Mouse (Mus musculus) lung, postnatal 0 days (tissue): Measurements from ENCODE around the gene Kcnt1. TPM values are rescaled to one million over a fixed set of nuclear protein-coding genes. Genes with fewer than 3 reads are reported as not detected.

Experiments used
- ATAC-seq: fragments of 200-750 bp; cut with Nextera tagmentation; 2 replicates; pipeline ENCODE4 v1.8.0; 2017; ENCODE audit warnings: moderate library complexity
- DNase-seq: peaks from one replicate; pipeline ENCODE4 v3.0.0-alpha.2; 2016; ENCODE audit warnings: low spot score
- H3K27ac ChIP-seq: fragments of 300-500 bp; sonication (generic); 2 replicates; pipeline ENCODE4 v1.5.1; 2014; ENCODE audit warnings: antibody characterized with exemption, mild to moderate bottlenecking, low read length, mixed read lengths
- H3K27me3 ChIP-seq: fragments of 300-500 bp; sonication (generic); replicated peaks from 2 replicates; pipeline ENCODE4 v1.6.1; 2014; ENCODE audit warnings: low read length, mixed read lengths; ENCODE audit not compliant: insufficient read depth
- H3K36me3 ChIP-seq: fragments of 300-500 bp; sonication (generic); 2 replicates; pipeline ENCODE4 v1.6.1; 2014; ENCODE audit warnings: low read length, mixed read lengths; ENCODE audit not compliant: insufficient read depth
- H3K4me1 ChIP-seq: fragments of 300-500 bp; sonication (generic); 2 replicates; pipeline ENCODE4 v1.6.1; 2014; ENCODE audit warnings: antibody characterized with exemption, low read depth, low read length, mixed read lengths; ENCODE audit not compliant: insufficient read depth
- H3K4me2 ChIP-seq: fragments of 300-500 bp; sonication (generic); replicated peaks from 2 replicates; pipeline ENCODE4 v1.6.1; 2014; ENCODE audit warnings: low read depth, mild to moderate bottlenecking, low read length, moderate library complexity, mixed read lengths
- H3K4me3 ChIP-seq: fragments of 300-500 bp; sonication (generic); 2 replicates; pipeline ENCODE4 v1.5.1; 2014; ENCODE audit warnings: low read depth, low read length
- H3K9ac ChIP-seq: fragments of 300-500 bp; sonication (generic); replicated peaks from 2 replicates; pipeline ENCODE4 v1.6.1; 2014; ENCODE audit warnings: low read depth, mild to moderate bottlenecking
- H3K9me3 ChIP-seq: fragments of 300-500 bp; sonication (generic); 2 replicates; pipeline ENCODE4 v1.6.1; 2016; ENCODE audit warnings: low read length, mixed read lengths
- CTCF ChIP-seq: IDR thresholded peaks from 2 replicates; pipeline ENCODE4 v1.5.1; 2016; ENCODE audit warnings: antibody characterized with exemption, mild to moderate bottlenecking
- EP300 ChIP-seq: IDR thresholded peaks from 2 replicates; pipeline ENCODE4 v1.6.1; 2016; ENCODE audit warnings: antibody characterized with exemption, mild to moderate bottlenecking, control low read depth
- WGBS: fragments of 180-500 bp; shearing (Covaris S2); extraction: QIAGEN DNeasy Blood & Tissue Kit; methylation state at CpG from one replicate; pipeline ENCODE4 v1.1.7; 2014; 5-methylcytosine and 5-hydroxymethylcytosine counted together
- polyA plus RNA-seq: library from polyadenylated mRNA; unstranded; fragments of >200 nt; fragmentation: Nextera tagmentation; extraction: Ambion mirVana; gene quantifications from 2 replicates; pipeline ENCODE4 v1.2.1, GENCODE M21; 2015

Gene Kcnt1
- polyA plus RNA-seq, 1 experiment from 2014 or later = 0.21 TPM

- H3K27ac ChIP-seq = no peak overlapping the region
- no peak overlapping the region for H3K4me3 ChIP-seq
- 14% methylated on average over 4 of the region's 4 CpGs for WGBS
- peak; percentile 27; the same call in 1 of the 2 replicates for ATAC-seq
- no peaks in the 10 kb centered on the region for H3K9me3 ChIP-seq
- peak; percentile 32 for DNase-seq
- no peak overlapping the region for H3K9ac ChIP-seq
- TF ChIP-seq CTCF (peak; percentile 45), EP300 (no peak)
- peaks cover 8% of the 10 kb centered on the region; the same call in 1 of the 2 replicates for H3K27me3 ChIP-seq
- H3K4me2 ChIP-seq = no peak overlapping the region
- no peaks in the 10 kb centered on the region for H3K36me3 ChIP-seq
- peaks cover 6% of the 10 kb centered on the region for H3K4me1 ChIP-seq
Measured at GRCm38 (mm10) chr2:25865412-25865811, 1.9 kb downstream of the Kcnt1 start.

DNA sequence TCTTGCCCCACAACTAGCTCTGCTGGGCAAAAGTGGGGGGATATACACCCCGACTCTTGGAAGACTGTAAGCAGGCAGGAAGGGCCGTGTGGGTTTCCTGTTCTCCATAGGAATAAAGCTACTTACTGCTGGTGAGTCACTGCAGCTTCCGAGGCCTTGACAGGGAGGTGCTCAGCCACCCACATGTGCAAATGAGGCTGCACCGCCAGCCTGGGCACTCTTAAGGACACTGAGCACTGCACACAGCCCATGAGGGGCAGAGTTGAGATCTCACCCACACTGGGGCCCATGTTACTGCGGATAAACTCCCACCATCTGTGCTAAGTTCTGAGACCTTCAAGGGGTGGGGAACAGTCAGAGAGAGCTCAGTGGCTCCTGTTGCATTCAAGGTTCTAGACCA, 3.1 kb downstream of the Kcnt1 start:
- H3K4me3 ChIP-seq = no peak overlapping the region
- H3K9ac ChIP-seq = no peak overlapping the region
- TF ChIP-seq CTCF (no peak), EP300 (no peak)
- ATAC-seq (no peak), DNase-seq (no peak)
- no peak overlapping the region for H3K4me2 ChIP-seq
- no peaks in the 10 kb centered on the region for H3K9me3 ChIP-seq
- H3K4me1 ChIP-seq = peaks cover 6% of the 10 kb centered on the region
- H3K27me3 ChIP-seq = peaks cover 8% of the 10 kb centered on the region; the same call in 1 of the 2 replicates
- WGBS = 34% methylated on average over 5 of the region's 5 CpGs
- H3K36me3 ChIP-seq = no peaks in the 10 kb centered on the region
- no peak overlapping the region for H3K27ac ChIP-seq

GRCm38 (mm10) chr2:25877250-25877735, 13.8 kb downstream of the Kcnt1 start:
- TF ChIP-seq CTCF (no peak), EP300 (no peak)
- WGBS = 34% methylated on average over 7 of the region's 7 CpGs
- no peak overlapping the region for H3K4me2 ChIP-seq
- H3K9me3 ChIP-seq = no peaks in the 10 kb centered on the region
- DNase-seq (no peak), ATAC-seq (no peak)
- no peak overlapping the region for H3K9ac ChIP-seq
- peaks cover 17% of the 10 kb centered on the region for H3K27me3 ChIP-seq
- no peaks in the 10 kb centered on the region for H3K4me1 ChIP-seq
- H3K27ac ChIP-seq = no peak overlapping the region
- no peak overlapping the region for H3K4me3 ChIP-seq
- H3K36me3 ChIP-seq = no peaks in the 10 kb centered on the region

- no peaks in the 10 kb centered on the region for H3K36me3 ChIP-seq
- ATAC-seq (no peak), DNase-seq (no peak)
- no peak overlapping the region for H3K27ac ChIP-seq
- 2% methylated on average over 40 of the region's 49 CpGs for WGBS
- TF ChIP-seq EP300 = no peak
- no peak for TF ChIP-seq CTCF
- peaks cover 17% of the 10 kb centered on the region for H3K27me3 ChIP-seq
- no peak overlapping the region for H3K9ac ChIP-seq
- no peaks in the 10 kb centered on the region for H3K4me1 ChIP-seq
- H3K4me2 ChIP-seq = no peak overlapping the region
- H3K4me3 ChIP-seq = no peak overlapping the region
- H3K9me3 ChIP-seq = no peaks in the 10 kb centered on the region
Measured at GRCm38 (mm10) chr2:25877736-25878268, 14.3 kb downstream of the Kcnt1 start.

- no peak overlapping the region for H3K4me2 ChIP-seq
- H3K9ac ChIP-seq = no peak overlapping the region
- no peaks in the 10 kb centered on the region for H3K4me1 ChIP-seq
- 83% methylated on average over 2 of the region's 2 CpGs for WGBS
- no peak overlapping the region for H3K27ac ChIP-seq
- H3K9me3 ChIP-seq = no peaks in the 10 kb centered on the region
- TF ChIP-seq EP300 (no peak), CTCF (no peak)
- H3K4me3 ChIP-seq = no peak overlapping the region
- DNase-seq (no peak), ATAC-seq (no peak)
- H3K27me3 ChIP-seq = peaks cover 17% of the 10 kb centered on the region
- H3K36me3 ChIP-seq = no peaks in the 10 kb centered on the region
Measured at GRCm38 (mm10) chr2:25878516-25878915, 15.0 kb downstream of the Kcnt1 start.

DNA sequence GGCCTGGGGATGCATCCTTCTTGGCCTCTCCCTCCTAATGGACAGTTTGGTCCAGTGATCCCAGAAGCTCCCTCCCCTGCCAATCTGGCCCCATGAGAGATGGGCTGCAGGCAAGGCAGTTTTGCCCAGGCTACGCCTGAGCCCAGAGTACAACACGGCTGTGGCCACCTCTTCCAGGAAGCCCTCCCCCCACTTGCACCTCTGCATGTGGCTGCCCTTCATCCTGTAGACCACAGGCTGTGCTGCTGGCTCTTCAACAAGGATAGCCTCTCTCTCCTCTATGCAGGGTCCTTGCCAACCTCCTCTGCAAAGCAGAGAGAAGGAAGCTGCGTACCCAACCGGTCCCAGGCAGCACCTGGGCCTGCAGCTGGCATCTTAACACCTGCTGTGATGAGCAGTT, 15.5 kb downstream of the Kcnt1 start:
- WGBS = 64% methylated on average over 4 of the region's 4 CpGs
- no peak overlapping the region for H3K9ac ChIP-seq
- TF ChIP-seq CTCF = no peak
- TF ChIP-seq EP300 = no peak
- H3K27me3 ChIP-seq = peaks cover 17% of the 10 kb centered on the region
- H3K9me3 ChIP-seq = no peaks in the 10 kb centered on the region
- ATAC-seq = no peak
- no peak overlapping the region for H3K27ac ChIP-seq
- H3K4me1 ChIP-seq = no peaks in the 10 kb centered on the region
- H3K36me3 ChIP-seq = no peaks in the 10 kb centered on the region
- no peak for DNase-seq
- no peak overlapping the region for H3K4me2 ChIP-seq
- H3K4me3 ChIP-seq = no peak overlapping the region
